Mouse (Mus musculus) forebrain, embryonic 16.5 days (tissue): ENCODE measurements around the gene Mmp14. TPM values are rescaled to one million over a fixed set of nuclear protein-coding genes. Genes with fewer than 3 reads are reported as not detected.

Experiments used
- ATAC-seq: fragments of 200-750 bp; cut with Nextera tagmentation; 2 replicates; pipeline ENCODE4 v1.8.0; 2017; ENCODE audit warnings: mild to moderate bottlenecking, moderate library complexity
- H3K27ac ChIP-seq: fragments of 300-500 bp; sonication (generic); 2 replicates; pipeline ENCODE4 v1.5.1; 2014; ENCODE audit warnings: low read length, control low read depth
- H3K27me3 ChIP-seq: fragments of 300-500 bp; sonication (generic); replicated peaks from 2 replicates; pipeline ENCODE4 v1.6.1; 2014; ENCODE audit warnings: low read length; ENCODE audit not compliant: control insufficient read depth, insufficient read depth
- H3K36me3 ChIP-seq: fragments of 300-500 bp; sonication (generic); 2 replicates; pipeline ENCODE4 v1.6.1; 2014; ENCODE audit not compliant: control insufficient read depth, insufficient read depth
- H3K4me1 ChIP-seq: fragments of 300-500 bp; sonication (generic); replicated peaks from 2 replicates; pipeline ENCODE4 v1.6.1; 2014; ENCODE audit warnings: low read length; ENCODE audit not compliant: control insufficient read depth, insufficient read depth
- H3K4me2 ChIP-seq: fragments of 300-500 bp; sonication (generic); 2 replicates; pipeline ENCODE4 v1.6.1; 2014; ENCODE audit warnings: mild to moderate bottlenecking, low read length, control low read depth
- H3K4me3 ChIP-seq: fragments of 300-500 bp; sonication (generic); replicated peaks from 2 replicates; pipeline ENCODE4 v1.5.1; 2014; ENCODE audit warnings: mild to moderate bottlenecking, low read length, control low read depth
- H3K9ac ChIP-seq: fragments of 300-500 bp; sonication (generic); replicated peaks from 2 replicates; pipeline ENCODE4 v1.6.1; 2014; ENCODE audit warnings: low read depth, low read length, control low read depth
- H3K9me3 ChIP-seq: fragments of 300-500 bp; sonication (generic); 2 replicates; pipeline ENCODE4 v1.6.1; 2016; ENCODE audit warnings: low read length; ENCODE audit not compliant: control insufficient read depth
- WGBS: fragments of 180-500 bp; shearing (Covaris S2); extraction: QIAGEN DNeasy Blood & Tissue Kit; methylation state at CpG from one replicate; pipeline ENCODE4 v1.1.7; 2014; 5-methylcytosine and 5-hydroxymethylcytosine counted together
- polyA plus RNA-seq: library from polyadenylated mRNA; unstranded; fragments of >200 nt; fragmentation: Nextera tagmentation; extraction: Ambion mirVana; gene quantifications from 2 replicates; pipeline ENCODE4 v1.2.1, GENCODE M21; 2015

Mmp14 gene
- polyA plus RNA-seq, 1 experiment from 2014 or later: 49.4 TPM

DNA sequence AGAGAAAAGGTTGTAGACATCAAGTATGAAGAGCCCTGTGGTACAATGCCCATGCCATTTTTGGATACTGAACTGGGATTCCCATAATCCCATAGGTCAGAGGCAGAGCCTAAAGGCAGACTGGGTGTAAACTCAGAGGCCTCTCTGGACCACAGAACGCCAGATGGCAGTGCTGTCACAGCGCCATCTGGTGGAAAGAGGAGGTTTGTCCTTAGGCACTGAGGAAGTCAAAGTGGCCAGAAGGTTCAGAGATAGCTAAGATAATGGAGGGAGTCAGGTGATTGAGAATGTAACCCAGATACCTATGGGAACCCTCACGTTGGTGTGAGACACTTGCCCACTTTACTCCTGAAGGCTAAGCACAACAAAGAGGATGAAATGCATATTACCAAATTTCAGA lies 62.8 kb downstream of the Mmp14 start:
- Histone ChIP-seq H3K36me3 (no peaks in the 10 kb centered on the region), H3K4me3 (no peak overlapping the region), H3K4me1 (no peaks in the 10 kb centered on the region), H3K9ac (no peak overlapping the region), H3K27ac (no peak overlapping the region), H3K27me3 (no peaks in the 10 kb centered on the region), H3K4me2 (no peak overlapping the region), H3K9me3 (no peaks in the 10 kb centered on the region)
- 2% methylated on average over 3 of the region's 3 CpGs for WGBS
- no peak for ATAC-seq

Other genes starting within 250 kb of the Mmp14 start
- 290 and 292 TPM in 2 replicates for gene Dad1, start 177.5 kb upstream of the Mmp14 start, polyA plus RNA-seq
- 50.2 and 55.1 TPM in 2 replicates for gene Abhd4, start 177.4 kb upstream of the Mmp14 start, polyA plus RNA-seq
- not detected in 2 replicates for gene Olfr49, start 146.7 kb upstream of the Mmp14 start, polyA plus RNA-seq
- 44.5 and 49.0 TPM in 2 replicates for gene Oxa1l, start 70.8 kb upstream of the Mmp14 start, polyA plus RNA-seq
- gene Slc7a7, start 13.8 kb upstream of the Mmp14 start, polyA plus RNA-seq: 3.9 and 4.9 TPM in 2 replicates
- gene Mrpl52, start 4.7 kb upstream of the Mmp14 start, polyA plus RNA-seq: 229 and 239 TPM in 2 replicates
- gene Lrp10, start 32.5 kb downstream of the Mmp14 start, polyA plus RNA-seq: 30.8 and 34.3 TPM in 2 replicates
- 21.0 and 27.7 TPM in 2 replicates for gene Rem2, start 44.5 kb downstream of the Mmp14 start, polyA plus RNA-seq
- 105 and 108 TPM in 2 replicates for gene Prmt5, start 85.9 kb downstream of the Mmp14 start, polyA plus RNA-seq
- gene Haus4, start 123.0 kb downstream of the Mmp14 start, polyA plus RNA-seq: 25.9 and 29.2 TPM in 2 replicates
- 8.1 and 8.2 TPM in 2 replicates for gene Ajuba, start 145.9 kb downstream of the Mmp14 start, polyA plus RNA-seq
- 6.9 and 8.3 TPM in 2 replicates for gene 4931414P19Rik, start 174.4 kb downstream of the Mmp14 start, polyA plus RNA-seq
- gene Psmb5, start 186.4 kb downstream of the Mmp14 start, polyA plus RNA-seq: 399 and 428 TPM in 2 replicates
- not detected in 2 replicates for gene Psmb11, start 189.8 kb downstream of the Mmp14 start, polyA plus RNA-seq
- gene Gm17606, start 209.3 kb downstream of the Mmp14 start, polyA plus RNA-seq: 1.4 TPM in 1 of 2 replicates, not detected in the other
- gene Cdh24, start 209.8 kb downstream of the Mmp14 start, polyA plus RNA-seq: 5.1 and 8.1 TPM in 2 replicates